Mouse (Mus musculus): ENCODE data around the gene Wdr75. TPM values are rescaled to one million over a fixed set of nuclear protein-coding genes. Genes with fewer than 3 reads are reported as not detected.

Wdr75 gene
- polyA plus RNA-seq, 1 experiment from 2014 or later, result 80.8 TPM

- no peak overlapping the region for H3K4me3 ChIP-seq (ENCODE audit: low read depth, low read length)
- 97% methylated on average over 3 of the region's 3 CpGs for WGBS
- DNase-seq (ENCODE audit: low spot score, missing footprints) (no peak), ATAC-seq (ENCODE audit: low FRiP score) (no peak)
- H3K27ac ChIP-seq (ENCODE audit: low read depth, low read length), result no peak overlapping the region
- no peak overlapping the region for H3K9ac ChIP-seq (ENCODE audit: low read length)
- H3K4me1 ChIP-seq (ENCODE audit: control insufficient read depth, insufficient read depth, low read length), result no peaks in the 10 kb centered on the region
- no peak overlapping the region for H3K4me2 ChIP-seq
- no peaks in the 10 kb centered on the region for H3K27me3 ChIP-seq (ENCODE audit: control insufficient read depth, insufficient read depth, low read length)
- no peaks in the 10 kb centered on the region; the same call in 1 of the 2 replicates for H3K9me3 ChIP-seq (ENCODE audit: control insufficient read depth, low read length)
- no peaks in the 10 kb centered on the region for H3K36me3 ChIP-seq (ENCODE audit: control insufficient read depth, insufficient read depth, low read length)
Measured at GRCm38 (mm10) chr1:45863641-45864040, 68.7 kb downstream of the Wdr75 start.

GRCm38 (mm10) chr1:45864564-45865014, 69.6 kb downstream of the Wdr75 start:
- no peak for ATAC-seq (ENCODE audit: low FRiP score)
- H3K4me1 ChIP-seq (ENCODE audit: control insufficient read depth, insufficient read depth, low read length), result no peaks in the 10 kb centered on the region
- H3K27me3 ChIP-seq (ENCODE audit: control insufficient read depth, insufficient read depth, low read length), result no peaks in the 10 kb centered on the region
- no peaks in the 10 kb centered on the region for H3K36me3 ChIP-seq (ENCODE audit: control insufficient read depth, insufficient read depth, low read length)
- H3K4me3 ChIP-seq (ENCODE audit: low read depth, low read length), result no peak overlapping the region
- H3K9me3 ChIP-seq (ENCODE audit: control insufficient read depth, low read length), result no peaks in the 10 kb centered on the region; the same call in 1 of the 2 replicates
- H3K9ac ChIP-seq (ENCODE audit: low read length), result no peak overlapping the region
- H3K4me2 ChIP-seq, result no peak overlapping the region
- no peak for DNase-seq (ENCODE audit: low spot score, missing footprints)
- no peak overlapping the region for H3K27ac ChIP-seq (ENCODE audit: low read depth, low read length)
- 72% methylated on average over 4 of the region's 4 CpGs for WGBS

- Histone ChIP-seq H3K4me3 (ENCODE audit: low read depth, low read length) (no peak overlapping the region), H3K9me3 (ENCODE audit: control insufficient read depth, low read length) (no peaks in the 10 kb centered on the region; the same call in 1 of the 2 replicates), H3K36me3 (ENCODE audit: control insufficient read depth, insufficient read depth, low read length) (no peaks in the 10 kb centered on the region), H3K4me1 (ENCODE audit: control insufficient read depth, insufficient read depth, low read length) (no peaks in the 10 kb centered on the region), H3K4me2 (no peak overlapping the region), H3K9ac (ENCODE audit: low read length) (no peak overlapping the region), H3K27ac (ENCODE audit: low read depth, low read length) (no peak overlapping the region), H3K27me3 (ENCODE audit: control insufficient read depth, insufficient read depth, low read length) (no peaks in the 10 kb centered on the region)
- DNase-seq (ENCODE audit: low spot score, missing footprints), result no peak
- 50% methylated on average over 1 of the region's 1 CpGs for WGBS
- no peak for ATAC-seq (ENCODE audit: low FRiP score)
Measured at GRCm38 (mm10) chr1:45865316-45865715, 70.3 kb downstream of the Wdr75 start.

- 83% methylated on average over 5 of the region's 5 CpGs for WGBS
- H3K4me1 ChIP-seq (ENCODE audit: control insufficient read depth, insufficient read depth, low read length), result no peaks in the 10 kb centered on the region
- H3K4me2 ChIP-seq, result no peak overlapping the region
- no peak for ATAC-seq (ENCODE audit: low FRiP score)
- H3K9me3 ChIP-seq (ENCODE audit: control insufficient read depth, low read length), result no peaks in the 10 kb centered on the region; the same call in 1 of the 2 replicates
- H3K27me3 ChIP-seq (ENCODE audit: control insufficient read depth, insufficient read depth, low read length), result no peaks in the 10 kb centered on the region
- no peak overlapping the region for H3K27ac ChIP-seq (ENCODE audit: low read depth, low read length)
- no peak overlapping the region for H3K4me3 ChIP-seq (ENCODE audit: low read depth, low read length)
- H3K9ac ChIP-seq (ENCODE audit: low read length), result no peak overlapping the region
- no peaks in the 10 kb centered on the region for H3K36me3 ChIP-seq (ENCODE audit: control insufficient read depth, insufficient read depth, low read length)
- no peak for DNase-seq (ENCODE audit: low spot score, missing footprints)
Measured at GRCm38 (mm10) chr1:45865727-45866126, 70.8 kb downstream of the Wdr75 start.

- no peak overlapping the region for H3K4me2 ChIP-seq
- no peaks in the 10 kb centered on the region; the same call in 1 of the 2 replicates for H3K9me3 ChIP-seq (ENCODE audit: control insufficient read depth, low read length)
- no peaks in the 10 kb centered on the region for H3K36me3 ChIP-seq (ENCODE audit: control insufficient read depth, insufficient read depth, low read length)
- no peaks in the 10 kb centered on the region for H3K4me1 ChIP-seq (ENCODE audit: control insufficient read depth, insufficient read depth, low read length)
- no peak overlapping the region for H3K4me3 ChIP-seq (ENCODE audit: low read depth, low read length)
- H3K27ac ChIP-seq (ENCODE audit: low read depth, low read length), result no peak overlapping the region
- no peaks in the 10 kb centered on the region for H3K27me3 ChIP-seq (ENCODE audit: control insufficient read depth, insufficient read depth, low read length)
- DNase-seq (ENCODE audit: low spot score, missing footprints) (no peak), ATAC-seq (ENCODE audit: low FRiP score) (no peak)
- WGBS, result 76% methylated on average over 3 of the region's 3 CpGs
- H3K9ac ChIP-seq (ENCODE audit: low read length), result no peak overlapping the region
Measured at GRCm38 (mm10) chr1:45866288-45867018, 71.5 kb downstream of the Wdr75 start.

- Histone ChIP-seq H3K4me2 (no peak overlapping the region), H3K4me1 (ENCODE audit: control insufficient read depth, insufficient read depth, low read length) (no peaks in the 10 kb centered on the region), H3K9me3 (ENCODE audit: control insufficient read depth, low read length) (no peaks in the 10 kb centered on the region; the same call in 1 of the 2 replicates), H3K4me3 (ENCODE audit: low read depth, low read length) (no peak overlapping the region), H3K36me3 (ENCODE audit: control insufficient read depth, insufficient read depth, low read length) (no peaks in the 10 kb centered on the region), H3K9ac (ENCODE audit: low read length) (no peak overlapping the region), H3K27ac (ENCODE audit: low read depth, low read length) (no peak overlapping the region), H3K27me3 (ENCODE audit: control insufficient read depth, insufficient read depth, low read length) (no peaks in the 10 kb centered on the region)
- DNase-seq (ENCODE audit: low spot score, missing footprints) (no peak), ATAC-seq (ENCODE audit: low FRiP score) (no peak)
- WGBS, result 83% methylated on average over 1 of the region's 1 CpGs
Measured at GRCm38 (mm10) chr1:45868050-45868449, 73.1 kb downstream of the Wdr75 start.

- DNase-seq (ENCODE audit: low spot score, missing footprints), result no peak
- H3K27ac ChIP-seq (ENCODE audit: low read depth, low read length), result no peak overlapping the region
- ATAC-seq (ENCODE audit: low FRiP score), result no peak
Measured at GRCm38 (mm10) chr1:45868479-45869137, 73.6 kb downstream of the Wdr75 start.

More at GRCm38 (mm10) chr1:45868479-45869137, 73.6 kb downstream of the Wdr75 start:
- 76% methylated on average over 3 of the region's 3 CpGs for WGBS
- Histone ChIP-seq H3K4me2 (no peak overlapping the region), H3K27me3 (ENCODE audit: control insufficient read depth, insufficient read depth, low read length) (no peaks in the 10 kb centered on the region), H3K4me3 (ENCODE audit: low read depth, low read length) (no peak overlapping the region), H3K9ac (ENCODE audit: low read length) (no peak overlapping the region), H3K4me1 (ENCODE audit: control insufficient read depth, insufficient read depth, low read length) (no peaks in the 10 kb centered on the region), H3K36me3 (ENCODE audit: control insufficient read depth, insufficient read depth, low read length) (no peaks in the 10 kb centered on the region), H3K9me3 (ENCODE audit: control insufficient read depth, low read length) (no peaks in the 10 kb centered on the region)

Data from midbrain, embryonic 11.5 days (tissue).